Mouse (Mus musculus): Measurements from ENCODE around the gene Gsg1l. TPM values are rescaled to one million over a fixed set of nuclear protein-coding genes. Genes with fewer than 3 reads are reported as not detected.

Gene Gsg1l
- total RNA-seq, 2 experiments from 2014 or later: not detected

Other genes starting within 250 kb of the Gsg1l start
- 143 and 157 TPM in 2 replicates for gene Xpo6, start 118.1 kb upstream of the Gsg1l start, total RNA-seq (2014; fragmentation: Nextera tagmentation)
- 30.7 and 47.1 TPM in 2 replicates for gene Xpo6, start 118.1 kb upstream of the Gsg1l start, total RNA-seq (2017)
- 1.2 and 1.3 TPM in 2 replicates for gene Sbk1, start 190.2 kb upstream of the Gsg1l start, total RNA-seq (2014; fragmentation: Nextera tagmentation)
- 0.69 and 1.2 TPM in 2 replicates for gene Sbk1, start 190.2 kb upstream of the Gsg1l start, total RNA-seq (2017)

Data from granulocyte monocyte progenitor cell, adult 5-6 weeks (primary cell).